Mouse (Mus musculus) yolk sac, embryonic 10.5 days (tissue): ENCODE data around the gene Slc6a9.

Source experiments
- DNase-seq: peaks from one replicate; pipeline ENCODE4 v3.0.0-alpha.2; 2017; ENCODE audit warnings: low spot score

Gene Slc6a9

GRCm38 (mm10) chr4:117878301-117878700 lies 44.0 kb downstream of the Slc6a9 start:
- no peak for DNase-seq

- DNase-seq, result no peak
Observed at GRCm38 (mm10) chr4:117878703-117879102, 44.4 kb downstream of the Slc6a9 start.

GRCm38 (mm10) chr4:117882701-117883691 lies 48.7 kb downstream of the Slc6a9 start, which contains the start of gene B4galt2:
B4galt2 (minus strand) TSS chr4:117883487.
- DNase-seq, result peak; percentile 67

- no peak for DNase-seq
Observed at GRCm38 (mm10) chr4:117884146-117884545, 49.8 kb downstream of the Slc6a9 start.

GRCm38 (mm10) chr4:117885093-117885492 lies 50.8 kb downstream of the Slc6a9 start:
- DNase-seq, result no peak

GRCm38 (mm10) chr4:117885994-117886393 lies 51.7 kb downstream of the Slc6a9 start:
- DNase-seq, result no peak

- no peak for DNase-seq
Observed at GRCm38 (mm10) chr4:117886644-117887043, 52.3 kb downstream of the Slc6a9 start.

- DNase-seq, result peak; percentile 93
Observed at GRCm38 (mm10) chr4:117887133-117887532, 52.8 kb downstream of the Slc6a9 start, which contains the start of gene Atp6v0b. Atp6v0b (minus strand) TSS chr4:117887333.

- no peak for DNase-seq
Observed at GRCm38 (mm10) chr4:117887920-117888319, 53.6 kb downstream of the Slc6a9 start.

GRCm38 (mm10) chr4:117889471-117889870 lies 55.2 kb downstream of the Slc6a9 start:
- no peak for DNase-seq

GRCm38 (mm10) chr4:117890031-117890430 lies 55.7 kb downstream of the Slc6a9 start:
- DNase-seq, result no peak

- DNase-seq, result no peak
Observed at GRCm38 (mm10) chr4:117890750-117891149, 56.4 kb downstream of the Slc6a9 start.

- peak; percentile 81 for DNase-seq
Observed at GRCm38 (mm10) chr4:117891738-117892161, 57.4 kb downstream of the Slc6a9 start, which contains the start of gene Dph2. Dph2 (minus strand) TSS chr4:117892032.

GRCm38 (mm10) chr4:117893376-117893775 lies 59.1 kb downstream of the Slc6a9 start:
- peak; percentile 27 for DNase-seq

- DNase-seq, result no peak
Observed at GRCm38 (mm10) chr4:117894601-117895000, 60.3 kb downstream of the Slc6a9 start.

- no peak for DNase-seq
Observed at GRCm38 (mm10) chr4:117895339-117895738, 61.0 kb downstream of the Slc6a9 start.

- DNase-seq, result no peak
Observed at GRCm38 (mm10) chr4:117896031-117896430, 61.7 kb downstream of the Slc6a9 start.

GRCm38 (mm10) chr4:117898111-117898510 lies 63.8 kb downstream of the Slc6a9 start:
- no peak for DNase-seq

- DNase-seq, result no peak
Observed at GRCm38 (mm10) chr4:117904094-117904493, 69.8 kb downstream of the Slc6a9 start.

- DNase-seq, result no peak
Observed at GRCm38 (mm10) chr4:117904761-117905160, 70.5 kb downstream of the Slc6a9 start.

- DNase-seq, result no peak
Observed at GRCm38 (mm10) chr4:117906196-117906595, 71.9 kb downstream of the Slc6a9 start.

GRCm38 (mm10) chr4:117908834-117909453 lies 74.6 kb downstream of the Slc6a9 start:
- DNase-seq, result no peak

- no peak for DNase-seq
Observed at GRCm38 (mm10) chr4:117912131-117912561, 77.8 kb downstream of the Slc6a9 start.
